Mouse (Mus musculus): ENCODE results near the gene Znrd1as. TPM values are rescaled to one million over a fixed set of nuclear protein-coding genes. Genes with fewer than 3 reads are reported as not detected.
A peak's percentile ranks its signal among the peaks of the same experiment; 100 is the strongest.

The Znrd1as gene
- polyA plus RNA-seq, 2 experiments, result 5.8 to 5.9 TPM

DNA sequence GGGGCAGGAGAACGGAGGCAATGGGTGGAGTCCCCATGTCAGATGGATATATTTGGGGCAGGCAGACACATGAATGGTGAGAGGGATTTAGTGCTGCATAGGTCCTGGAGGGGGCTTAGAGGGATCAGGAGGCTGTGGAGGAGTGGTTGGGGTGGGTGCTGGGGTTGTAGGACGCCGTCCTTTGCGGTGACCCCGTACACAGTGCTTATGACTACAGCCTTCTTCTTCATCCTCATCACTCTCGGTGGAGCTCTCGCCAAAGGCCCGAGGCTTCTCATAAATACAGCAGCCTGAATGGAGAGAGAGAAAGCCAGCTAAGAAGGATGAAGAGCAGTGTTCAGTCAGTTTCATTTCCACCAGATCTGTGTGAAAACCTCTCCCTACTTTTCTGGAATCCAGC lies 9.1 kb upstream of the Znrd1as start:
- Histone ChIP-seq H3K4me1 (ENCODE audit: control insufficient read depth, insufficient read depth, low read length) (peaks cover 4% of the 10 kb centered on the region), H3K27me3 (ENCODE audit: control insufficient read depth, insufficient read depth, low read length) (peaks cover 14% of the 10 kb centered on the region), H3K9me3 (ENCODE audit: control insufficient read depth, low read length) (no peaks in the 10 kb centered on the region), H3K9ac (ENCODE audit: low read depth, low read length, severe bottlenecking) (no peak overlapping the region), H3K4me3 (replicated peaks; ENCODE audit: low read length) (no peak overlapping the region), H3K36me3 (ENCODE audit: control insufficient read depth, insufficient read depth, low read length) (peaks cover 14% of the 10 kb centered on the region), H3K4me2 (replicated peaks; ENCODE audit: low read depth, low read length, severe bottlenecking) (no peak overlapping the region), H3K27ac (replicated peaks; ENCODE audit: low read depth, low read length) (no peak overlapping the region)
- ATAC-seq (ENCODE audit: low FRiP score, low read depth), result no peak
- 91% methylated on average over 8 of the region's 8 CpGs for WGBS
- TF ChIP-seq POLR2A (IDR thresholded peaks at IDR 0.05; ENCODE audit: borderline replicate concordance, extremely low read depth, insufficient read depth, insufficient read length), result no peak
- no peak for DNase-seq (ENCODE audit: low spot score)

DNA sequence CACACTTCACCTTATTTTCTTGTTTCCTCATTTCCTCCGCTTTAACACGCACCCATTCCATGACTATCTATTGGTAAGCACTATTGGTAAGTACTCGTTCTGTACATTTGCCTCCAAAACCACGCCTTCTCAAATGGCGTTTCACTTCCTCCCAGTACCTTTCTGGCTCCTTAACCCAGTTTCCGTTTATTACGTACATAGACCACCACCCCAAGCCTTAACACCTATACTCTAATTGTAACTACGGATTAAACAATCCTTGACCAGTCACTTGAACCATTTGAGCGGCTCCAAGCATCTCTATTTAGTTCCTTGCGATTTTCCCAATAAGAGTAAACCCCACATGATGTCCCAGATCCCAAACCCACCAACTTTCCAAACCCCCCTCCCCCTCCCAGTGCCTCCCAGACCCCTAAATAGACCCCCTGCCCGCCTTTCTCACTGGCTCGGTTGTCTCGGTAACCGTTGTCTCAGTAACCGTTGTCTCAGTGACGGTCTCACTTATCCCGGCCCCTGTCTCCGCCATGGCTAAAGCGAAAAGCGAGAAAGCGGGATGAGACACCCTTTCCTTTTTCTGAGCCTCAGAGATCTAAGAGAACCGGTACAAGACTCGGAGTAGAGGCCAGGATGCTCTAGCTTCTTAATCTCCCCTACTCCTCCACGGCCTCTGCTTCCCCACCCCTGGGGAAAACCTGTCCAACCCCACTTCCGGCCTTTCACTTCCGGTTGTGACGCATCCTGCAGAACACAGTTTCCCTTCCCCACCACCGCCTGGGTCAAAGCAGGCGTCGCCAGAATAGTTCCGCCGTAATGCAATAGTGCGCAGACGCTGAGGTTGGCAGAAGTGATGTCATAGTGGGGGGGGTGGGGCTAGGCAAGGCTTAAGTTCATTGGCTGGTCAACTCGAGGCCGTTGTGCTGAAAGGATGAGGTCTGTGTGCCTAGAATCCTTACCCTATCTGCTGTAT lies 7.1 kb upstream of the Znrd1as start, which contains the start of gene Ppp1r11:
Gene Ppp1r11 (minus strand): TSS at position 761 of the 967 bp plus-strand sequence.
- DNase-seq (ENCODE audit: low spot score), result peak; percentile 98
- Histone ChIP-seq H3K4me1 (ENCODE audit: control insufficient read depth, insufficient read depth, low read length) (peaks cover 4% of the 10 kb centered on the region), H3K9ac (ENCODE audit: low read depth, low read length, severe bottlenecking) (peak within 1 kb of the TSS; percentile 58), H3K4me2 (replicated peaks; ENCODE audit: low read depth, low read length, severe bottlenecking) (peak within 1 kb of the TSS; percentile 67), H3K4me3 (replicated peaks; ENCODE audit: low read length) (peak within 1 kb of the TSS; percentile 53), H3K27ac (replicated peaks; ENCODE audit: low read depth, low read length) (peak within 1 kb of the TSS; percentile 53), H3K36me3 (ENCODE audit: control insufficient read depth, insufficient read depth, low read length) (peaks cover 23% of the 10 kb centered on the region), H3K27me3 (ENCODE audit: control insufficient read depth, insufficient read depth, low read length) (peaks cover 1% of the 10 kb centered on the region; the same call in 1 of the 2 replicates), H3K9me3 (ENCODE audit: control insufficient read depth, low read length) (no peaks in the 10 kb centered on the region)
- ATAC-seq (ENCODE audit: low FRiP score, low read depth), result peak; percentile 97
- 3% methylated on average over 36 of the region's 36 CpGs for WGBS
- TF ChIP-seq POLR2A (IDR thresholded peaks at IDR 0.05; ENCODE audit: borderline replicate concordance, extremely low read depth, insufficient read depth, insufficient read length), result peak; percentile 59; the same call in 1 of the 2 replicates

DNA sequence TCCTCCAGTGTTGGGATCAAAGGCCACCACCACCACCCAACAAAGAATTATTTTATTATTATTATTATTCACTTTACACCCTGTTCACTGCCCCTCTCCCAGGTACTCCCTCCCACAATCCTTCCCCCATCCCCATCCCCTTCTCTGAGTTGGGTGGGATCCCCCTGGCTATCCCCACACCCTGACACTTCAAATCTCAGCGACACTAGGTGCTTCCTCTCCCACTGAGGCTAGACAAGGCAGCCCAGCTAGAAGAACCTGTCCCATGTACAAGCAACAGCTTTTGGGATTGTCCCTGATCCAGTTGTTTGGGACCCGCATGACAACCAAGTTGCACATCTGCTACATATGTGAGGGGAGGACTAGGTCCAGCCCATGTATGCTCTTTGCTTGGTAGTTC lies 5.8 kb upstream of the Znrd1as start:
- H3K9me3 ChIP-seq (ENCODE audit: control insufficient read depth, low read length), result no peaks in the 10 kb centered on the region
- peaks cover 30% of the 10 kb centered on the region for H3K36me3 ChIP-seq (ENCODE audit: control insufficient read depth, insufficient read depth, low read length)
- no peak overlapping the region for H3K4me3 ChIP-seq (replicated peaks; ENCODE audit: low read length)
- ATAC-seq (ENCODE audit: low FRiP score, low read depth), result no peak
- no peak for DNase-seq (ENCODE audit: low spot score)
- no peak overlapping the region for H3K4me2 ChIP-seq (replicated peaks; ENCODE audit: low read depth, low read length, severe bottlenecking)
- TF ChIP-seq POLR2A (IDR thresholded peaks at IDR 0.05; ENCODE audit: borderline replicate concordance, extremely low read depth, insufficient read depth, insufficient read length), result no peak
- no peaks in the 10 kb centered on the region for H3K27me3 ChIP-seq (ENCODE audit: control insufficient read depth, insufficient read depth, low read length)
- H3K27ac ChIP-seq (replicated peaks; ENCODE audit: low read depth, low read length), result no peak overlapping the region
- H3K4me1 ChIP-seq (ENCODE audit: control insufficient read depth, insufficient read depth, low read length), result peaks cover 4% of the 10 kb centered on the region
- H3K9ac ChIP-seq (ENCODE audit: low read depth, low read length, severe bottlenecking), result no peak overlapping the region
- WGBS, result 92% methylated on average over 2 of the region's 2 CpGs

GRCm38 (mm10) chr17:36953062-36953461 lies 5.3 kb upstream of the Znrd1as start:
- no peaks in the 10 kb centered on the region for H3K27me3 ChIP-seq (ENCODE audit: control insufficient read depth, insufficient read depth, low read length)
- WGBS, result 86% methylated on average over 1 of the region's 1 CpGs
- no peak for ATAC-seq (ENCODE audit: low FRiP score, low read depth)

DNA sequence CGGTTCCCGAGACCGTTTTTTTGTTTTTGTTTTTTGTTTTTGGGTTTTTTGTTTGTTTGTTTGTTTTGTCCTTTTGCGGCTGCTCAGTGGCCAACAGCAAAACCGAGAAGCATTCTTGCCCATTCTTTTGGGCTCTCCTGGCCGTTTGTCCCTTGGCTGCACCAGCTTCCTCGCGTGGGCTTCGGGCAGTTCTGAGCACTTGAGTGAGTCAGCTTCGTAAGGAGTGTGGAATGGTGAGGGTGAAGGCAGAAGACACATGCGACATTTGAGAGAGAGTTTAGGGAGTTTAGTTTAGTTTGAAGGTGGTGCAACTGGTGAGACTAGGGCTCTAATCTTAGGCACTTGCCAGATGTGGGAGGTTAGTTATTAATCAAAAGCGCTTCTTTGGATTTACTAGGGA lies 492 bp downstream of the Znrd1as start:
- peak overlapping the region; percentile 77 for H3K9ac ChIP-seq (ENCODE audit: low read depth, low read length, severe bottlenecking)
- H3K4me3 ChIP-seq (replicated peaks; ENCODE audit: low read length), result peak overlapping the region; percentile 70
- no peaks in the 10 kb centered on the region for H3K9me3 ChIP-seq (ENCODE audit: control insufficient read depth, low read length)
- WGBS, result 10% methylated on average over 12 of the region's 12 CpGs
- DNase-seq (ENCODE audit: low spot score), result no peak
- peaks cover 19% of the 10 kb centered on the region; the same call in 1 of the 2 replicates for H3K36me3 ChIP-seq (ENCODE audit: control insufficient read depth, insufficient read depth, low read length)
- peak overlapping the region; percentile 82 for H3K27ac ChIP-seq (replicated peaks; ENCODE audit: low read depth, low read length)
- H3K4me2 ChIP-seq (replicated peaks; ENCODE audit: low read depth, low read length, severe bottlenecking), result peak overlapping the region; percentile 72
- no peaks in the 10 kb centered on the region for H3K27me3 ChIP-seq (ENCODE audit: control insufficient read depth, insufficient read depth, low read length)
- ATAC-seq (ENCODE audit: low FRiP score, low read depth), result no peak
- H3K4me1 ChIP-seq (ENCODE audit: control insufficient read depth, insufficient read depth, low read length), result peaks cover 7% of the 10 kb centered on the region
- no peak for TF ChIP-seq POLR2A (IDR thresholded peaks at IDR 0.05; ENCODE audit: borderline replicate concordance, extremely low read depth, insufficient read depth, insufficient read length)

More at GRCm38 (mm10) chr17:36953062-36953461, 5.3 kb upstream of the Znrd1as start:
- no peak for DNase-seq (ENCODE audit: low spot score)
- peaks cover 30% of the 10 kb centered on the region for H3K36me3 ChIP-seq (ENCODE audit: control insufficient read depth, insufficient read depth, low read length)
- no peaks in the 10 kb centered on the region for H3K9me3 ChIP-seq (ENCODE audit: control insufficient read depth, low read length)
- no peak for TF ChIP-seq POLR2A (IDR thresholded peaks at IDR 0.05; ENCODE audit: borderline replicate concordance, extremely low read depth, insufficient read depth, insufficient read length)
- H3K27ac ChIP-seq (replicated peaks; ENCODE audit: low read depth, low read length), result no peak overlapping the region
- no peak overlapping the region for H3K4me3 ChIP-seq (replicated peaks; ENCODE audit: low read length)
- no peak overlapping the region for H3K9ac ChIP-seq (ENCODE audit: low read depth, low read length, severe bottlenecking)
- H3K4me2 ChIP-seq (replicated peaks; ENCODE audit: low read depth, low read length, severe bottlenecking), result no peak overlapping the region
- H3K4me1 ChIP-seq (ENCODE audit: control insufficient read depth, insufficient read depth, low read length), result peaks cover 4% of the 10 kb centered on the region
